Mouse (Mus musculus): ENCODE data around the gene Vmn2r115. TPM values are rescaled to one million over a fixed set of nuclear protein-coding genes. Genes with fewer than 3 reads are reported as not detected.
"Not testable (repeated sequence)": the region's sequence is repeated elsewhere in the genome, so short reads cannot be mapped to it uniquely, and the experiment has no call there.

Vmn2r115 gene
- total RNA-seq (2021) = not detected

GRCm38 (mm10) chr17:23343441-23343840 is at the start of gene Vmn2r115:
TSS of gene Vmn2r115 (plus strand) at chr17:23343741.
- DNase-seq (ENCODE audit: extremely low spot score in 1 of 2, low spot score in 2 of 2); intact Hi-C loops (cut with DNase I): not testable (repeated sequence)

- intact Hi-C loops (cut with DNase I); DNase-seq (ENCODE audit: extremely low spot score in 1 of 2, low spot score in 2 of 2): not testable (repeated sequence)
These were observed 31.1 kb upstream of the Vmn2r115 start, which contains the start of gene Vmn2r114 for GRCm38 (mm10) chr17:23312437-23312836. TSS of gene Vmn2r114 (minus strand) at chr17:23312537.

GRCm38 (mm10) chr17:23330657-23331056 is 12.9 kb upstream of the Vmn2r115 start:
- DNase-seq (ENCODE audit: extremely low spot score in 1 of 2, low spot score in 2 of 2) = no peak
- intact Hi-C loops (cut with DNase I) = no loop called here

GRCm38 (mm10) chr17:23351644-23352043 is 8.1 kb downstream of the Vmn2r115 start:
- intact Hi-C loops (cut with DNase I) = no loop called here
- no peak for DNase-seq (ENCODE audit: extremely low spot score in 1 of 2, low spot score in 2 of 2)

- DNase-seq (ENCODE audit: extremely low spot score in 1 of 2, low spot score in 2 of 2); intact Hi-C loops (cut with DNase I): not testable (repeated sequence)
These were observed 40.8 kb downstream of the Vmn2r115 start, which contains the start of gene Vmn2r116 for GRCm38 (mm10) chr17:23384304-23384703. TSS of gene Vmn2r116 (plus strand) at chr17:23384604.

Other genes starting within 250 kb of the Vmn2r115 start
- 10 to 100 TPM; 28.4 to 31.3 TPM for gene Zfp40, start 150.5 kb upstream of the Vmn2r115 start, total RNA-seq (2021)
- under 1 TPM in 1 of 2 experiments, not detected in 1; 0.04 TPM for gene Vmn2r114, start 31.2 kb upstream of the Vmn2r115 start, total RNA-seq (2021)
- not detected for gene Vmn2r116, start 40.9 kb downstream of the Vmn2r115 start, total RNA-seq (2021)
- not detected for gene Vmn2r117, start 136.0 kb downstream of the Vmn2r115 start, total RNA-seq (2021)
- 1 to 10 TPM; 6.6 to 6.7 TPM for gene Zfp213, start 220.5 kb downstream of the Vmn2r115 start, total RNA-seq (2021)

All from left cerebral cortex, postnatal 10 days (tissue).